Mouse (Mus musculus): ENCODE measurements at regions not wholly inside any gene's neighbourhood (a gene's known extent, or its start where the extent isn't known, plus 50 kb on each side); places are given as distances from the start of the nearest gene placed in this dataset.

GRCm38 (mm10) chr7:138609124-138609523 lies 211.6 kb upstream of the Tcerg1l start:
- no peak overlapping the region for H3K4me3 ChIP-seq (ENCODE audit: low read depth, low read length)
- TF ChIP-seq CTCF (IDR thresholded peaks at IDR 0.05; ENCODE audit: low read depth): no peak

DNA sequence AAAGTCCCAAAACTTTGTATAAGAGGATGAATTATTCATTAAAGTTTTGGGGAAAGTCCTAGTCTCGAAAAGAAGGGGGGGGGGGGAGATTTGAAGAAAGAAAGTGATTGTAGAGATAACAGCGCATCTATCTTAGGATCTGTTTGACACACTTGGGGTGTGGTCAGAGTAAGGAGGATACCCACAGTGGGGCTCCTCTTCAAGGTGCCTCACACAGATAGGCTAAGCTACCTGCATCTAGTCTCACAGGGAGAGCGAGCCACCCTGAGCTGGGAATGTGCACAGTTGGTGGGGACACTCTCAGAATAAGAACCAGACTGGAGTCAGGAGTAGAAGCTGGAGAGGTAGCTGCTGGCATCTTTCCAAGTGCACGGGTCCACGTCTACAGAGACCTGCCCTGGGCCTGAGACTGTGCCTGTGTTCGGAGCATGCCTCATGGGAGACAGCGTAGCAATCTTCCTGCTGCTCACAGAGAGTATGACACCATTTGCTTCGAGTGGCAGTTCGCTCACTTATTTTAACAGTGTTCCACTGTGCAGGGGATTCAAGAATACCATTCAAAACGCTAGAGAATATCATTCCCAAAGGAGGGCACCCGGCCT lies 208.9 kb upstream of the Tcerg1l start:
- Histone ChIP-seq H3K4me1 (ENCODE audit: insufficient read depth) (no peaks in the 10 kb centered on the region), H3K4me2 (no peak overlapping the region), H3K4me3 (ENCODE audit: low read depth, low read length) (no peak overlapping the region), H3K27me3 (ENCODE audit: insufficient read depth, low read length) (no peaks in the 10 kb centered on the region), H3K27ac (ENCODE audit: low read depth) (no peak overlapping the region), H3K36me3 (ENCODE audit: insufficient read depth) (no peaks in the 10 kb centered on the region), H3K9me3 (ENCODE audit: low read depth, low read length) (no peaks in the 10 kb centered on the region), H3K9ac (no peak overlapping the region)
- peak; percentile 6 for DNase-seq
- ATAC-seq (ENCODE audit: insufficient read depth): no peak
- no peak for TF ChIP-seq CTCF (IDR thresholded peaks at IDR 0.05; ENCODE audit: low read depth)
- WGBS: 71% methylated on average over 11 of the region's 11 CpGs

More at GRCm38 (mm10) chr7:138609124-138609523, 211.6 kb upstream of the Tcerg1l start:
- Histone ChIP-seq H3K9me3 (ENCODE audit: low read depth, low read length) (no peaks in the 10 kb centered on the region), H3K4me2 (no peak overlapping the region), H3K9ac (no peak overlapping the region), H3K36me3 (ENCODE audit: insufficient read depth) (no peaks in the 10 kb centered on the region), H3K4me1 (ENCODE audit: insufficient read depth) (no peaks in the 10 kb centered on the region), H3K27me3 (ENCODE audit: insufficient read depth, low read length) (no peaks in the 10 kb centered on the region), H3K27ac (ENCODE audit: low read depth) (no peak overlapping the region)
- ATAC-seq (ENCODE audit: insufficient read depth) (no peak), DNase-seq (peak; percentile 3)
- WGBS: 52% methylated on average over 4 of the region's 4 CpGs

DNA sequence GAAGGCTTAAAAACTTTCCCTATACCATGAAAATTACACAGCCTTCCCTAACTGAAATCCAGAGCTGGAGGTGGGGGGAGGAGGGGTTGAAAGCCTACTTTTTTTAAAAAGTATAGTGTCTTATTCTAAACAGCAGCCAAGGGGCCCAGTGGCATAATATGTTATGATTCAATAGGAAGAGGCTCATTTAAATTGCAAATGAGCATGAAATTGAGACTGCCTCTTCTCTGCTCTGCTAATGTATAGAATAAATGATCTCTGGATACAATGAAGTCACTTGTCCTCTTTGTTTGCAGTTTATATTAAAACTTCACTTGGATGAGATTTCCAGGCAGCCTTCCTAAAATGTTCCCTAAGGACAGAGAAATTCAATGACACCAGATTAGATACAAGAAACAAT lies 208.4 kb upstream of the Tcerg1l start:
- no peak overlapping the region for H3K27ac ChIP-seq (ENCODE audit: low read depth)
- H3K36me3 ChIP-seq (ENCODE audit: insufficient read depth): no peaks in the 10 kb centered on the region
- no peaks in the 10 kb centered on the region for H3K27me3 ChIP-seq (ENCODE audit: insufficient read depth, low read length)
- H3K4me1 ChIP-seq (ENCODE audit: insufficient read depth): no peaks in the 10 kb centered on the region
- ATAC-seq (ENCODE audit: insufficient read depth) (no peak), DNase-seq (no peak)
- H3K9ac ChIP-seq: no peak overlapping the region
- no peaks in the 10 kb centered on the region for H3K9me3 ChIP-seq (ENCODE audit: low read depth, low read length)
- TF ChIP-seq CTCF (IDR thresholded peaks at IDR 0.05; ENCODE audit: low read depth): no peak
- no peak overlapping the region for H3K4me2 ChIP-seq
- H3K4me3 ChIP-seq (ENCODE audit: low read depth, low read length): no peak overlapping the region

DNA sequence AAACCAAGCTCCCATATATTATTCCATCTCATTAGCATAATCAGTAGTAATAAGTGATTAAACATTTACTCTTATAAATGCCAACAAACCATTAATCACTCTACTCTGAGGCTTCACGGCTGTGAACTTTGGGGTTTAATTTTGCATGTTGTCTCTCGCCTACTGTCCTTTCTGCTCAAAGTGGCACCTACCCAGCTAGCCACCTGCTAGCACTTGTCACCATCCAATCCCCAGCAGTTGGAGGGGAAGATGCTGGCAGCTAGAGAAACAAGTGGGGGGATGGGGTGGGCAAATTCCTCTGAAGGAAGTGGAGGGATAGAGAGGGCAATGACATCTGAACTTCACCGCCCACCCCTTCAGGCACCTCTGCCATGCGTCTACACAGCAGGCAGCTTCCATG lies 204.2 kb upstream of the Tcerg1l start:
- Histone ChIP-seq H3K4me1 (ENCODE audit: insufficient read depth) (no peaks in the 10 kb centered on the region), H3K9me3 (ENCODE audit: low read depth, low read length) (no peaks in the 10 kb centered on the region), H3K4me2 (no peak overlapping the region), H3K27me3 (ENCODE audit: insufficient read depth, low read length) (no peaks in the 10 kb centered on the region), H3K27ac (ENCODE audit: low read depth) (no peak overlapping the region), H3K36me3 (ENCODE audit: insufficient read depth) (no peaks in the 10 kb centered on the region), H3K4me3 (ENCODE audit: low read depth, low read length) (no peak overlapping the region), H3K9ac (no peak overlapping the region)
- 44% methylated on average over 4 of the region's 4 CpGs for WGBS
- DNase-seq (no peak), ATAC-seq (ENCODE audit: insufficient read depth) (no peak)
- no peak for TF ChIP-seq CTCF (IDR thresholded peaks at IDR 0.05; ENCODE audit: low read depth)

- Histone ChIP-seq H3K4me3 (ENCODE audit: low read depth, low read length) (no peak overlapping the region), H3K4me2 (no peak overlapping the region), H3K27ac (ENCODE audit: low read depth) (no peak overlapping the region), H3K36me3 (ENCODE audit: insufficient read depth) (no peaks in the 10 kb centered on the region), H3K9ac (no peak overlapping the region), H3K4me1 (ENCODE audit: insufficient read depth) (no peaks in the 10 kb centered on the region), H3K9me3 (ENCODE audit: low read depth, low read length) (no peaks in the 10 kb centered on the region), H3K27me3 (ENCODE audit: insufficient read depth, low read length) (no peaks in the 10 kb centered on the region)
- WGBS: 83% methylated on average over 2 of the region's 2 CpGs
- ATAC-seq (ENCODE audit: insufficient read depth) (no peak), DNase-seq (no peak)
- TF ChIP-seq CTCF (IDR thresholded peaks at IDR 0.05; ENCODE audit: low read depth): no peak
Measured at GRCm38 (mm10) chr7:138593344-138593743, 195.8 kb upstream of the Tcerg1l start.

- Histone ChIP-seq H3K36me3 (ENCODE audit: insufficient read depth) (no peaks in the 10 kb centered on the region), H3K9ac (no peak overlapping the region), H3K9me3 (ENCODE audit: low read depth, low read length) (no peaks in the 10 kb centered on the region), H3K4me2 (no peak overlapping the region), H3K27ac (ENCODE audit: low read depth) (no peak overlapping the region), H3K4me3 (ENCODE audit: low read depth, low read length) (no peak overlapping the region), H3K4me1 (ENCODE audit: insufficient read depth) (no peaks in the 10 kb centered on the region), H3K27me3 (ENCODE audit: insufficient read depth, low read length) (no peaks in the 10 kb centered on the region)
- no peak for TF ChIP-seq CTCF (IDR thresholded peaks at IDR 0.05; ENCODE audit: low read depth)
- WGBS: 57% methylated on average over 3 of the region's 3 CpGs
- ATAC-seq (ENCODE audit: insufficient read depth): no peak
- DNase-seq: no peak
Measured at GRCm38 (mm10) chr7:138567352-138567751, 169.8 kb upstream of the Tcerg1l start.

DNA sequence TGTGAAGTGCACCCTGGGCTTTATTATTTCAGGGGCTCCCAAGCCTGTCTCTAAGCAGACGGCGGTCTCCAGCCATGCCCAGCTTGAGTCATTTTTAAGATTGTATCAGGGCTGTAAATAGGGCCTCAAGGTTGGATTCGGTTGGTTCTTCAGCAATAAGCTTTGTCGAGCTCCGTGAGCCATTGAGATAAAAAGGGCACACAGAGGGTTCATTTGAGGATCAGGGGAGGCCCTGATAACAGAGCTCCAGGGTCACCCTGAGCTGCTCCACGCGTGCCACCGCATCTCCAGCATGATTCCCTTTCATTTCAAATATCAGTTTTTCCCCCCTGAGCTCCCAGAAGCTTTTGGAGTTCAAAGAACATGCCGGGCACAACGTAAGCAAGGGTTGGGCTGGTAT lies 154.1 kb upstream of the Tcerg1l start:
- H3K4me1 ChIP-seq (ENCODE audit: insufficient read depth): no peaks in the 10 kb centered on the region
- no peaks in the 10 kb centered on the region for H3K9me3 ChIP-seq (ENCODE audit: low read depth, low read length)
- TF ChIP-seq CTCF (IDR thresholded peaks at IDR 0.05; ENCODE audit: low read depth): no peak
- H3K4me3 ChIP-seq (ENCODE audit: low read depth, low read length): no peak overlapping the region
- no peak for DNase-seq
- H3K9ac ChIP-seq: no peak overlapping the region
- no peak overlapping the region for H3K4me2 ChIP-seq
- H3K36me3 ChIP-seq (ENCODE audit: insufficient read depth): no peaks in the 10 kb centered on the region
- no peak overlapping the region for H3K27ac ChIP-seq (ENCODE audit: low read depth)
- 69% methylated on average over 10 of the region's 10 CpGs for WGBS
- no peak for ATAC-seq (ENCODE audit: insufficient read depth)
- H3K27me3 ChIP-seq (ENCODE audit: insufficient read depth, low read length): no peaks in the 10 kb centered on the region

DNA sequence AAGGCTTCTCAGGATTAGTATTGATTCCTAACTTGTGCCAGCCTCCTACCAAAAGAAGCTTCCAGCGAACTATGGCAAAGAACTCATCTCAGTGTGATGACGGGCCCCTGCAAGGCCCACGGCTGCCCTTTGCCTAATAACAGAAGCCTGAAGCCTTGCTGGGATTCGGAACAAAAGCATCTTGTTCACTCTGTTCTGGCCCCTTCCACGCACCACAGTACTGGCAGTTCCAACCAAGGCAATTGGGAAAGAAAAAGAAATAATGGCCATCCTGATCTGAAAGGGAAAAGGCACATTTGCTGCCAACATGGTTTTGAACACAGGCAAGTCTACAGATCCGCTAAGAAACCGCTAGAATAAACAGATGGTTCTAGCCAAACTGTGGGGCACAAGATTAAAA lies 150.4 kb upstream of the Tcerg1l start:
- Histone ChIP-seq H3K4me3 (ENCODE audit: low read depth, low read length) (no peak overlapping the region), H3K27me3 (ENCODE audit: insufficient read depth, low read length) (no peaks in the 10 kb centered on the region), H3K27ac (ENCODE audit: low read depth) (no peak overlapping the region), H3K9me3 (ENCODE audit: low read depth, low read length) (no peaks in the 10 kb centered on the region), H3K36me3 (ENCODE audit: insufficient read depth) (no peaks in the 10 kb centered on the region), H3K9ac (no peak overlapping the region), H3K4me2 (no peak overlapping the region), H3K4me1 (ENCODE audit: insufficient read depth) (no peaks in the 10 kb centered on the region)
- TF ChIP-seq CTCF (IDR thresholded peaks at IDR 0.05; ENCODE audit: low read depth): no peak
- ATAC-seq (ENCODE audit: insufficient read depth) (no peak), DNase-seq (no peak)
- WGBS: 80% methylated on average over 7 of the region's 7 CpGs

Measured in lung, embryonic 14.5 days (tissue).